Comparison of ENCODE assay signal across 17 mouse cellular contexts in genomic region chr7:111132596-111132995, GRCm38 (mm10).
"Had no signal": no experiment of that assay in that cellular context is flagged by ENCODE, and none has a peak within 500 bp of the region (broad histone marks: within the 10 kb centered on the region; RNA-seq: fewer than 3 reads in every experiment).

No protein-coding gene starts in this region.

- H3K4me1 ChIP-seq: midbrain, embryonic 10.5 days; neural tube, embryonic 13.5 days had no signal

- H3K27ac ChIP-seq: kidney, postnatal 0 days; left cerebral cortex, adult 2 months; liver, embryonic 13.5 days; midbrain, embryonic 10.5 days; neural tube, embryonic 13.5 days had no signal

- H3K27me3 ChIP-seq: neural tube, embryonic 13.5 days had no signal

- H3K36me3 ChIP-seq: liver, embryonic 13.5 days; midbrain, embryonic 10.5 days; neural tube, embryonic 13.5 days had no signal

- H3K4me3 ChIP-seq: left cerebral cortex, adult 2 months; liver, embryonic 13.5 days; megakaryocyte, embryonic 14.5 days; midbrain, embryonic 10.5 days; neural tube, embryonic 13.5 days had no signal

- DNase-seq: kidney, adult 11 months; kidney, adult 9 months; kidney, postnatal 25 days; layer of hippocampus, postnatal 36 days; liver, embryonic 13.5 days; lung, adult 2 months; lung, postnatal 36 days; midbrain, embryonic 14.5 days; retina, postnatal 1 day; right cerebral cortex, postnatal 25 days; thymus, adult 18-20 months; thymus, postnatal 36 days had no signal
